Mouse (Mus musculus) olfactory bulb, adult 2 months (tissue): ENCODE results near the gene Dusp8.

ENCODE experiments used
- CTCF ChIP-seq: fragments of 200-500 bp; IDR thresholded peaks from 2 replicates; pipeline ENCODE4 v1.5.1; 2012; ENCODE audit warnings: low read depth, mild to moderate bottlenecking, low read length, moderate library complexity; ENCODE audit not compliant: insufficient read depth
- POLR2A ChIP-seq: fragments of 200-500 bp; IDR thresholded peaks from 2 replicates; pipeline ENCODE4 v1.6.1; 2012; ENCODE audit warnings: mild to moderate bottlenecking, low read depth, low read length, moderate library complexity; ENCODE audit not compliant: insufficient read depth

DNA sequence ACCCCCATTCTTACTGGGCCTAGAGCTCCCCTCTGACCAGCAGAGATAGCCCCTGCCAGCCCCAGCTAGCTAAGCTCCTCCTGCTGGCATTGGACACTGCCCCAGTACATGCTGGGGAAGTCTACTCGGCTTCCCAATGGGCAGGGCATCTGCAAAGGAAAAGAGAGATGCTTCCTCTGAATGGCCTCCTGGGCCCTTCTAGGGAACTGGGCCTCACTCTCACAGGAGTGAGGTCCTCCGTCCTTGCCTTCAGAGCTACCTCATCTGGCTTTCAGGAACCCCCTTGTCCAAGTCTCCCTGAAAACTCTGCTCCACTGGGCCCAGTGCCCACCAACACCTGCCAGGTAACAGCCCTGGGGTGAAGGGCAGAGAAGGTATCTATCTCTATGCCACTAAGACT is 14.8 kb downstream of the Dusp8 start:
- TF ChIP-seq CTCF (no peak), POLR2A (no peak)
